Mouse (Mus musculus) heart, adult 18-20 months (tissue): ENCODE results near the gene Macc1. TPM values are rescaled to one million over a fixed set of nuclear protein-coding genes. Genes with fewer than 3 reads are reported as not detected.

Experiments
- DNase-seq, 2 experiments: peaks; one replicate each; pipeline ENCODE4 v3.0.0; 2021 to 2022; ENCODE audit warnings: mixed read lengths in 1 of 2
- total RNA-seq, 2 experiments: library from RNA; stranded (reverse); gene quantifications; 2 replicates each; pipeline ENCODE4 v1.2.3; 2021

Gene Macc1
- total RNA-seq, 2 experiments from 2014 or later, result not detected

- DNase-seq, result no peak
Observed at GRCm38 (mm10) chr12:119387925-119388324, 73.9 kb downstream of the Macc1 start.

GRCm38 (mm10) chr12:119390192-119390684, 76.2 kb downstream of the Macc1 start:
- DNase-seq, result no peak

- DNase-seq, result no peak
Observed at GRCm38 (mm10) chr12:119398046-119398659, 84.1 kb downstream of the Macc1 start.

- DNase-seq, result no peak
Observed at GRCm38 (mm10) chr12:119402273-119402672, 88.2 kb downstream of the Macc1 start.

- DNase-seq, result no peak
Observed at GRCm38 (mm10) chr12:119402796-119403195, 88.7 kb downstream of the Macc1 start.

GRCm38 (mm10) chr12:119404810-119405209, 90.7 kb downstream of the Macc1 start:
- no peak for DNase-seq

GRCm38 (mm10) chr12:119410522-119410921, 96.5 kb downstream of the Macc1 start:
- DNase-seq, result no peak

- no peak for DNase-seq
Observed at GRCm38 (mm10) chr12:119410956-119411355, 96.9 kb downstream of the Macc1 start.

- no peak for DNase-seq
Observed at GRCm38 (mm10) chr12:119411982-119412381, 97.9 kb downstream of the Macc1 start.

- DNase-seq, result no peak
Observed at GRCm38 (mm10) chr12:119415900-119416299, 101.8 kb downstream of the Macc1 start.

- DNase-seq, result no peak
Observed at GRCm38 (mm10) chr12:119425749-119426148, 111.7 kb downstream of the Macc1 start.

GRCm38 (mm10) chr12:119426182-119426886, 112.3 kb downstream of the Macc1 start:
- no peak for DNase-seq

GRCm38 (mm10) chr12:119426887-119427204, 112.8 kb downstream of the Macc1 start:
- peak; percentile 11 to 45 for DNase-seq

- no peak for DNase-seq
Observed at GRCm38 (mm10) chr12:119440720-119441119, 126.7 kb downstream of the Macc1 start.

GRCm38 (mm10) chr12:119450116-119450515, 136.0 kb downstream of the Macc1 start:
- no peak for DNase-seq

GRCm38 (mm10) chr12:119451232-119451631, 137.2 kb downstream of the Macc1 start:
- no peak for DNase-seq

GRCm38 (mm10) chr12:119454076-119454475, 140.0 kb downstream of the Macc1 start:
- no peak for DNase-seq

GRCm38 (mm10) chr12:119464040-119464939, 150.2 kb downstream of the Macc1 start:
- DNase-seq, result no peak

GRCm38 (mm10) chr12:119464940-119465245, 150.8 kb downstream of the Macc1 start:
- DNase-seq, result no peak

GRCm38 (mm10) chr12:119467656-119468055, 153.6 kb downstream of the Macc1 start:
- no peak for DNase-seq

GRCm38 (mm10) chr12:119470260-119470659, 156.2 kb downstream of the Macc1 start:
- DNase-seq, result peak in 1 of 2 experiments; percentile 2

- DNase-seq, result no peak
Observed at GRCm38 (mm10) chr12:119483296-119483695, 169.2 kb downstream of the Macc1 start.
